Mouse (Mus musculus) layer of hippocampus, adult 18-20 months (tissue): ENCODE results near the gene Krr1. TPM values are rescaled to one million over a fixed set of nuclear protein-coding genes. Genes with fewer than 3 reads are reported as not detected.
"Not testable (repeated sequence)": the region's sequence is repeated elsewhere in the genome, so short reads cannot be mapped to it uniquely, and the experiment has no call there.

Experiments
- DNase-seq, 2 experiments: peaks; one replicate each; pipeline ENCODE4 v3.0.0; 2022; ENCODE audit warnings: low spot score in 2 of 2
- total RNA-seq, 2 experiments: library from RNA; stranded (reverse); gene quantifications; 2 replicates each; pipeline ENCODE4 v1.2.3; 2021

Gene Krr1
- total RNA-seq, 2 experiments from 2014 or later: 35.0 to 35.6 TPM

- no peak for DNase-seq
Measured at GRCm38 (mm10) chr10:111971929-111972328, 535 bp upstream of the Krr1 start.

GRCm38 (mm10) chr10:111977584-111977983, 5.1 kb downstream of the Krr1 start:
- DNase-seq: peak in 1 of 2 experiments; percentile 68

GRCm38 (mm10) chr10:111983070-111983469, 10.6 kb downstream of the Krr1 start:
- no peak for DNase-seq

DNA sequence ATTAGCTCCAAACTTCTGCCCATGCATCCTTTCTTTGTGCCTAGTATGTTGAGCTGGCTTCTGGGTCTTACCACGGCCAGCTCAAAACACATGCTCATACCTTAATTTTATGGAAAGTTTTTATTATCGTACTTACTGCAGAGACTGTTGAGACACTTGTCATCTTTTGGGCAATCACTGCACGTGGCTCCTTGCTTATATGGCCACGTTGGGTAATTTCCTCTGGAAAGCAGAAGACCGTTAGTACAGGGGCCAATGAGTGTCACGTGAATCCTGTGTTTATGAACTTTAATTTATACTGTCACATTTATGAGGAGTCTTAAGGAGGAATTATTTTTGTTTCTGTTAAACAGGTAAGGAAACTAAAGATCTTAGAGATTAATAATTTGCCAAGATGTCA, 14.0 kb downstream of the Krr1 start:
- DNase-seq: no peak

- no peak for DNase-seq
Measured at GRCm38 (mm10) chr10:111995803-111996548, 23.5 kb downstream of the Krr1 start.

GRCm38 (mm10) chr10:111996549-111996904, 24.1 kb downstream of the Krr1 start:
- DNase-seq: no peak

DNA sequence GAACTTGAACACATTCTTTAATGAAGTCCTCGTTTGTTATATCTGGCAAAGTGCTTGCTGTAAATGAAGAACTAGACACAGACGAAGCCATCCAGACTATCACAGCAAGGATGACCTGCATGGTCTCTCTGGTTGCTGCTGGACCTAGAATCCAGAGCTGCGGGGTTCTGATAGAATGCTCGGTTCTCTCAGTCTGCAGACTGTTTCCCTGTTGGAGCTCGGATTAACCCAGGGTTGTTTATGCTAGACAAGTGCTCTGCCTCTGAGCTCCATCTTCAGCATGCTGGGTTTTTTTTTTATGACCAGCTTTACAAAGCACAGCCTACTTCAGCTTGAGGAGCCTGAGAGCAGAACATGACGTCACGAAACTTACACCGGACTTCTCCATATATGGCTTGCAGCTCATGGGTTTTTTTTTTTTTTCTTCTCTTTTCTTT, 24.5 kb downstream of the Krr1 start:
- no peak for DNase-seq

DNA sequence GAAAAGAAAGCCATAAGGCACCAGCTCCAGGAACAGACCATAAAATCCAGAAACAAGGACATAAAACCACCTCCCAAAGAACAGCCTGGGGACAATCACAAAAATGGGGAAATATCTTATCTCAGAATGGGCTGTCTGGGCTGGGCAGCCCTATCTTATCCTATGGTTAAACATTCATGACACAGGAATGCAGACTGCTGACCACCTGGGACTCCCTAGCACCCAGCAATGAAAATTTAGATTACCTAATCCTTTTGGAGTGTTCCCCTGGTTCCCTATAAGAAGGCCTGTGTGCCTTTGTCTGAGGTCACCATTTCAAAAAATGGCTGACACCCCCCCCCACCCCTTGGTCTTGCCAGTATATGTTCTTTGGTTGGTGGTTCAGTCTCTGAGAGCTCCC, 25.2 kb downstream of the Krr1 start:
- DNase-seq: no peak

DNA sequence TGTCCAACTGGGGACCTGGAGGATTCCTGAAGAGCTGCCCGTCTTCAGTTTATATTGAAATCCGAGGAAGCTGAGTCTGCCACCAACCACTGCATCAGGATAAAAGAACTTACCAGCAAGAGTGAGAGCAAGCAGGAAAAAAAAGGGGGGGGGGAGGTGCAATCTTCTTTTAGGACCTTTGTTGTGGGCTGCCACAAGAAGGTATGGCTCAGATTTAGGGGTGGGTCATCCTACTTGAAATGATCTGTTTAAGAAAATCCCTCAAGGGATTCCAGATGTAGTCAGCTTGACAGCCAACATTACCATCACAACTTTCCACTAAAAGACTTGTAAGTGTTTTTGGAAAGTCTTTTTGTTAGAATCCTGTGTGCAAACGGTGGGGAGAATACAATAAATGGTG, 27.3 kb downstream of the Krr1 start:
- DNase-seq: no peak

DNA sequence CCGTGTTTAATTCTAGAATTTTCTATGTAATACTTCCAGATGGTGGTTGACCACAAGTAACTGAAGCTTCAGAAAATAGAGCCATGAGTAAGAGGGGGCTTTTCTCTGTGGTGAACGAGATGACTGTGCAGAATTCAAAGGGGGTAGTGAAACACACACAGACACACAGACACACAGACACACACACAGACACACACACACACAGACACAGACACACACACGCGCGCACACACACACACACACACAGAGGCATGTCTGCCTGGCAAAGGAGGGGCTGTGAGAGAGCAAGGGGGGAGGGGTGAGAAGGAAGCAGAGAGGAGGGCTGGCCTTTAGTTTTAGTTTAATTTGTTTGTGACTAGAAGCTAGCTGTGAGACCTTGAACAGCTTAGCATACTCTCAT, 28.1 kb downstream of the Krr1 start:
- DNase-seq: no peak

DNA sequence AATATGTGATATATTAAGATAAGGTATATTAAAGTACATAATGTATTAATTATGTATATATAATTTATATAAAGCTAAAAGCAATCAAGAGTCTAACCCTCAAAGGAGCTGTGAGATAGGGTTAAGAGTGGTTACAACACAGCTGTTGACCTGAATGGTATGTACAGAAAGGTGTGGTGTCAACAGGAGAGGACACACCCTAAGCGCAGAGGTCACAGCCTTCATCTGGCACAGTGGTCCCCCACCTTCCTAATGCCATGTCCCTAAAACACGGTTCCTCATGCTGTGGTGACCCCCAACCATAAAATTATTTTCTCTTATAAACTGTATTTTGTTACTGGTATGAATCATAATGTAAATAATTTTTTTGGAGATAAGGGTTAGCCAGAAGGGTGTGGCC, 28.9 kb downstream of the Krr1 start:
- no peak for DNase-seq

DNA sequence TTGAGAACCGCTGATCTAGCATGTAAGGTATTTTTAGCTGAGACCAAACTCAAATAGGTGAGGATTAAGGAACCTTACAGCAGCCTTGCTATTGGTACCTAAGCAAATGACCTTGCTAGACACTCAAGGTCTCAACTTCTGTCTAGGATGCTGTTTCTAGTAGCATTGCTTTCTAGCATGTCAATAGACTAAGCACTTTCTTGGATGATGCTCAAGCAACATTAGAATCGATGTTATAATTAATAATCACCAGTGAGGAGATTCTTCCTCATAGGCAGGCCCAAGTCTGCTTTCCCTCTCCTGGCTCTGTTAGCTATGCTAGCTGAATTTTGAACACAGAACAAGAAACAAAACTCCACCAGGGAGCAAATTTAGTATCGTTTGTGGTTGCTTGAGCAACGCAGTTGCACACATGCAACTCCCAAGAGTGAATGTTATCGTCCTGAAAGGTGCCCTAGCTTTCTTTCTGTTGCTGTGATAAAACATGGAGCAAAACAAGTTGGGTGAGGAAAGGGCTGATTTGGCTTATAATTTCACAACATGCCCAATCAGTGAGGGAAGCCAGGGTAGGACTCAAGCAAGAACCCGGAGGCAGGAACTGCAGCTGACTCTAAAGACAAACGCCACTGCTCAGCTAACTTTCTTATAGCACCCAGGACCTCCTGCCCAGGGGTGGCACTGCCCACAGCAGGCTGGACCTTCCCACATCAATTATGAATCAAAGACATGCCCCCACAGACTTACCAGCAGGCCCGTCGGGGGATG, 29.5 kb downstream of the Krr1 start:
- no peak for DNase-seq

DNA sequence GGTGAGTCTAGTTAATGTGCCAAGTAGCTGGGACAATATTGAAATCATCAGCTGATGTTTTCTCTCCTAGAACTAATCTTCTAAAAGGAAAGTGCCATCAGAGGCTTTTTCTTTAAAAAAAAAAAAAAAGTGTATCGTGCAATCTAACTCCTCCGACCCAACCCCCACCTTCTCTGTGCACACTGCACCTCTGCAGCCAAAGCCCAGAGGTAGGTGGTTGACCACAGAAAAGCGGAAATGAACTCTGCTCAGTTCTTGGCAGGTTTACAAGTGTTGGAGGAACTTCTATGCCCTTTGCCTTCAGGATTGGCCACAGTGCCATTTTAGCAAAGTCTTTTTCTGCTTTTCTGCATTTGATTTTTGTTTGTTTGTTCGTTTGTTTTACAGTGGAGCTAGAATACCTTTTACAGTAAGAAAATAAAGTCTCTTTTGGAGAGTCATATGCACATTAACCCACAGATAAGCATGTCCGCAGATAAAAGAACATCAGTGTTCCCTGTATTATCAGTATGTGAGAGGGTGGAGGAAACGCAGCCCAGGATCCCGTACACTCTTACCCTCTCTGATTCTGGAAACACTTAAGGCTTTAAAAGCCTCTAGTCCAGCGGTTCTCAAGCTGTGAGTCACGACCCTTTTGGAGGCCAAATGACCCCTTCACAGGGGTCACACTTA, 30.2 kb downstream of the Krr1 start, which contains the start of gene Glipr1:
TSS of gene Glipr1 (minus strand) at position 88 of the 672 bp plus-strand sequence.
- DNase-seq: no peak

- not testable (repeated sequence) for DNase-seq
Measured at GRCm38 (mm10) chr10:112009511-112009910, 37.0 kb downstream of the Krr1 start.

GRCm38 (mm10) chr10:112023585-112023984, 51.1 kb downstream of the Krr1 start:
- DNase-seq: no peak

DNA sequence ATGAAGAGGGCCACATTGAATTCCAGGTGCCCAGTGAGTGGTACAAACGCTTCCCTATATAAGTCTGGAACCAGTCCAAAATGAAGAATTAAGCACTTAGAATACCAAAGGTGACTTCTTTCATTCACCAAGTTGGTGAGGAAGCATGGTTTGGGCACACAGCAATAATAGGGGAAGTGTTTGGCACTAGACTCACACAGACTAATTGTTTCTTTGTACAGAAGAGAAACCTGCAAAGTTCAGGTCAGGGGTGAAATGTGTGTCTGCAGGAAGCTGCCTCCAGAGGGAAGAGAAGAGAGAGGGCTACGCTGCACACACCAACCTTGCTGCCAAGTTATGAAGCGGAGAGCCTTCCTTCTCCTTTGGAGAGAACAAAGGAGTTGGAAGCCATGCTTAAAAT, 56.2 kb downstream of the Krr1 start:
- DNase-seq: not testable (repeated sequence)

Other genes with a start within 250 kb of the Krr1 start
- 1 to 10 TPM in 1 of 2 experiments, under 1 TPM in 1; 0.81 to 1.8 TPM for gene Glipr1, start 30.0 kb downstream of the Krr1 start, total RNA-seq
- gene Glipr1l1, start 87.5 kb downstream of the Krr1 start, total RNA-seq: not detected
- gene Glipr1l2, start 110.7 kb downstream of the Krr1 start, total RNA-seq: not detected
- not detected for gene Glipr1l3, start 187.7 kb downstream of the Krr1 start, total RNA-seq
- gene Caps2, start 191.0 kb downstream of the Krr1 start, total RNA-seq: under 1 TPM; 0.23 to 0.32 TPM